Comparison of ENCODE assay signal across 17 mouse cellular contexts in the genomic region with DNA sequence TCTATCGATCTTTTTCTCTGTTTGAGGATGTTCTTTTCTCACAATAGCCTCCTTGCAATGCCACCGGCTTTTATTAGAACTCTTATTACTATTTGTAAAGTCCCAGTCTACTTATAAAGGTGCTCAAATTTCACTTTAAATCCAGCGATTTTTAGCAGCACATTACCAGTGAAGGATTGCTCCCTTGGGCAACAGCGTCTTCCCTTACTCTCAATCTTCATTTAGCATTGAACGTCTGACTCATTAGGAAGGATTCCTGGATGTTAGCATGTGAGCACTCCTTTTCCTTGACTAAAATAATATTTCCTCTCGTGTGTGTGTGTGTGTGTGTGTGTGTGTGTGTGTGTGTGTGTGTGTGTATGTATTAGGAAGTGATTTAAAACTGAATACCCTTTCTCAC.
"Had no signal": no experiment of that assay in that cellular context is flagged by ENCODE, and none has a peak within 500 bp of the region (broad histone marks: within the 10 kb centered on the region; RNA-seq: fewer than 3 reads in every experiment).

No protein-coding gene starts in this region.

- H3K27me3 ChIP-seq: limb, embryonic 13.5 days; liver, embryonic 13.5 days; midbrain, embryonic 12.5 days; neural tube, embryonic 13.5 days; stomach, embryonic 15.5 days had no signal

- H3K4me1 ChIP-seq: liver, embryonic 13.5 days; midbrain, embryonic 12.5 days; stomach, embryonic 15.5 days had no signal

- H3K9me3 ChIP-seq: limb, embryonic 13.5 days; liver, embryonic 13.5 days; midbrain, embryonic 12.5 days; neural tube, embryonic 13.5 days; stomach, embryonic 15.5 days had no signal

- H3K9ac ChIP-seq: limb, embryonic 13.5 days; liver, embryonic 13.5 days; midbrain, embryonic 12.5 days; neural tube, embryonic 13.5 days; stomach, embryonic 15.5 days had no signal

- DNase-seq: kidney, adult 9 months; kidney, postnatal 14 days; kidney, postnatal 4 days; left cerebral cortex, postnatal 4 days; liver, embryonic 13.5 days; lung, adult 2 months; lung, postnatal 14 days; lung, postnatal 4 days; retina, postnatal 1 day; right cerebral cortex, postnatal 25 days; spleen, adult 18-20 months; thymus, postnatal 25 days had no signal

- H3K27ac ChIP-seq: limb, embryonic 13.5 days; liver, embryonic 13.5 days; midbrain, embryonic 12.5 days; neural tube, embryonic 13.5 days; stomach, embryonic 15.5 days had no signal

- H3K4me2 ChIP-seq: limb, embryonic 13.5 days; liver, embryonic 13.5 days; midbrain, embryonic 12.5 days; neural tube, embryonic 13.5 days; stomach, embryonic 15.5 days had no signal

- ATAC-seq: midbrain, embryonic 16.5 days had no signal

- H3K4me3 ChIP-seq: limb, embryonic 13.5 days; liver, embryonic 13.5 days; midbrain, embryonic 12.5 days; neural tube, embryonic 13.5 days; stomach, embryonic 15.5 days had no signal

- H3K36me3 ChIP-seq: limb, embryonic 13.5 days; liver, embryonic 13.5 days; midbrain, embryonic 12.5 days; neural tube, embryonic 13.5 days; stomach, embryonic 15.5 days had no signal
